Mouse (Mus musculus): ENCODE results near the gene Kpna3. TPM values are rescaled to one million over a fixed set of nuclear protein-coding genes. Genes with fewer than 3 reads are reported as not detected.

The Kpna3 gene
- polyA plus RNA-seq, 1 experiment from 2014 or later = 42.4 TPM

Other genes starting within 250 kb of the Kpna3 start
- gene Sgcg, start 181.4 kb downstream of the Kpna3 start, polyA plus RNA-seq (2015; fragmentation: Nextera tagmentation; extraction: Ambion mirVana) = 1.3 and 1.4 TPM in 2 replicates
- 0.88 and 1.1 TPM in 2 replicates for gene Arl11, start 130.1 kb downstream of the Kpna3 start, polyA plus RNA-seq (2015; fragmentation: Nextera tagmentation; extraction: Ambion mirVana)
- gene Ebpl, start 79.4 kb downstream of the Kpna3 start, polyA plus RNA-seq (2015; fragmentation: Nextera tagmentation; extraction: Ambion mirVana) = 8.6 and 8.7 TPM in 2 replicates
- gene Spryd7, start 117.0 kb upstream of the Kpna3 start, polyA plus RNA-seq (2015; fragmentation: Nextera tagmentation; extraction: Ambion mirVana) = 19.7 and 22.6 TPM in 2 replicates
- 15.7 and 17.1 TPM in 2 replicates for gene Trim13, start 158.4 kb upstream of the Kpna3 start, polyA plus RNA-seq (2015; fragmentation: Nextera tagmentation; extraction: Ambion mirVana)
- gene Kcnrg, start 167.6 kb upstream of the Kpna3 start, polyA plus RNA-seq (2015; fragmentation: Nextera tagmentation; extraction: Ambion mirVana) = 1.0 and 1.4 TPM in 2 replicates

Measured in lung, embryonic 15.5 days (tissue).